14 mouse cellular contexts compared by ENCODE assay signal in genomic region chr9:58051937-58052336, GRCm38 (mm10). TPM values are rescaled to one million over a fixed set of nuclear protein-coding genes. Genes with fewer than 3 reads are reported as not detected.
DNase-seq lines count a peak whose midpoint lies in the region; ATAC-seq and TF ChIP-seq lines count a peak whose summit lies in the region.
"Had no signal": no experiment of that assay in that cellular context is flagged by ENCODE, and none has a peak within 500 bp of the region (broad histone marks: within the 10 kb centered on the region; RNA-seq: fewer than 3 reads in every experiment).

No protein-coding gene starts in this region.

- no peak overlapping the region for H3K4me3 ChIP-seq in forebrain, embryonic 10.5 days
- no peak overlapping the region for H3K4me3 ChIP-seq in forebrain, embryonic 11.5 days (ENCODE audit: low read depth, low read length)
- H3K4me3 ChIP-seq in lung, postnatal 0 days (ENCODE audit: low read depth, low read length): no peak overlapping the region
- no peak overlapping the region for H3K4me3 ChIP-seq in forebrain, embryonic 13.5 days
- no peak overlapping the region for H3K4me3 ChIP-seq in midbrain, postnatal 0 days (ENCODE audit: low read depth, low read length)
- H3K4me3 ChIP-seq: myocyte had no signal

- H3K27ac ChIP-seq in forebrain, embryonic 10.5 days: peak overlapping the region; percentile 62
- H3K27ac ChIP-seq in forebrain, embryonic 11.5 days (ENCODE audit: low read depth, low read length): no peak overlapping the region
- H3K27ac ChIP-seq in lung, postnatal 0 days (ENCODE audit: low read length): no peak overlapping the region
- peak overlapping the region; percentile 76 for H3K27ac ChIP-seq in forebrain, embryonic 13.5 days
- no peak overlapping the region for H3K27ac ChIP-seq in midbrain, postnatal 0 days (ENCODE audit: low read depth, low read length)

- no peak overlapping the region for H3K9ac ChIP-seq in forebrain, embryonic 11.5 days (ENCODE audit: low read length)
- H3K9ac ChIP-seq in lung, postnatal 0 days (replicated peaks; ENCODE audit: low read depth): no peak overlapping the region
- H3K9ac ChIP-seq in forebrain, embryonic 13.5 days: peak overlapping the region; percentile 16
- H3K9ac ChIP-seq in midbrain, postnatal 0 days (replicated peaks; ENCODE audit: low read length, poor library complexity, severe bottlenecking): no peak overlapping the region

- no peak for ATAC-seq in forebrain, embryonic 11.5 days (replicated peaks; ENCODE audit: low FRiP score)
- no peak for ATAC-seq in lung, postnatal 0 days
- no peak for ATAC-seq in forebrain, embryonic 13.5 days
- ATAC-seq in midbrain, postnatal 0 days (ENCODE audit: low FRiP score): no peak

- no peak overlapping the region for H3K4me2 ChIP-seq in forebrain, embryonic 11.5 days (ENCODE audit: low read depth, low read length, severe bottlenecking)
- no peak overlapping the region for H3K4me2 ChIP-seq in lung, postnatal 0 days (replicated peaks; ENCODE audit: low read depth, low read length)
- no peak overlapping the region for H3K4me2 ChIP-seq in forebrain, embryonic 13.5 days
- no peak overlapping the region for H3K4me2 ChIP-seq in midbrain, postnatal 0 days (ENCODE audit: low read depth, low read length, poor library complexity, severe bottlenecking)

- TF ChIP-seq EP300 in lung, postnatal 0 days (IDR thresholded peaks at IDR 0.05): no peak

- no peaks in the 10 kb centered on the region for H3K9me3 ChIP-seq in forebrain, embryonic 10.5 days
- H3K9me3 ChIP-seq in forebrain, embryonic 11.5 days (ENCODE audit: control insufficient read depth, low read length): no peaks in the 10 kb centered on the region
- no peaks in the 10 kb centered on the region for H3K9me3 ChIP-seq in lung, postnatal 0 days (ENCODE audit: low read length)
- H3K9me3 ChIP-seq in forebrain, embryonic 13.5 days (replicated peaks): no peaks in the 10 kb centered on the region
- no peaks in the 10 kb centered on the region for H3K9me3 ChIP-seq in midbrain, postnatal 0 days (ENCODE audit: low read length)

- H3K27me3 ChIP-seq in forebrain, embryonic 10.5 days (ENCODE audit: poor library complexity, severe bottlenecking): peaks cover 77% of the 10 kb centered on the region
- H3K27me3 ChIP-seq in forebrain, embryonic 11.5 days (ENCODE audit: control insufficient read depth, insufficient read depth, low read length): peaks cover 9% of the 10 kb centered on the region; the same call in 1 of the 2 replicates
- no peaks in the 10 kb centered on the region for H3K27me3 ChIP-seq in lung, postnatal 0 days (replicated peaks; ENCODE audit: insufficient read depth, low read length)
- no peaks in the 10 kb centered on the region for H3K27me3 ChIP-seq in forebrain, embryonic 13.5 days
- no peaks in the 10 kb centered on the region for H3K27me3 ChIP-seq in midbrain, postnatal 0 days (ENCODE audit: insufficient read depth, low read length)

- H3K4me1 ChIP-seq in forebrain, embryonic 10.5 days: peaks cover 90% of the 10 kb centered on the region
- peaks cover 44% of the 10 kb centered on the region for H3K4me1 ChIP-seq in forebrain, embryonic 11.5 days (replicated peaks; ENCODE audit: control insufficient read depth, insufficient read depth, low read length)
- H3K4me1 ChIP-seq in lung, postnatal 0 days (ENCODE audit: insufficient read depth, low read depth, low read length): 0 out of 2 replicates have a peak, but pooled peaks cover 3% of the 10 kb centered on the region
- H3K4me1 ChIP-seq in forebrain, embryonic 13.5 days: peaks cover 92% of the 10 kb centered on the region
- H3K4me1 ChIP-seq in midbrain, postnatal 0 days (ENCODE audit: insufficient read depth, low read length): peaks cover 22% of the 10 kb centered on the region

- TF ChIP-seq CTCF in lung, postnatal 0 days (IDR thresholded peaks at IDR 0.05): peak; percentile 38; the same call in 1 of the 2 replicates
- TF ChIP-seq CTCF in midbrain, postnatal 0 days (IDR thresholded peaks at IDR 0.05): peak; percentile 76

- no peaks in the 10 kb centered on the region for H3K36me3 ChIP-seq in forebrain, embryonic 10.5 days (replicated peaks)
- H3K36me3 ChIP-seq in forebrain, embryonic 11.5 days (ENCODE audit: control insufficient read depth, insufficient read depth, low read length): no peaks in the 10 kb centered on the region
- no peaks in the 10 kb centered on the region for H3K36me3 ChIP-seq in lung, postnatal 0 days (ENCODE audit: insufficient read depth, low read length)
- H3K36me3 ChIP-seq in forebrain, embryonic 13.5 days (ENCODE audit: poor library complexity, severe bottlenecking): no peaks in the 10 kb centered on the region
- H3K36me3 ChIP-seq in midbrain, postnatal 0 days (ENCODE audit: insufficient read depth, low read length): no peaks in the 10 kb centered on the region

- WGBS in forebrain, embryonic 10.5 days: 24% methylated on average over 5 of the region's 5 CpGs
- WGBS in forebrain, embryonic 11.5 days: 23% methylated on average over 5 of the region's 5 CpGs
- 25% methylated on average over 5 of the region's 5 CpGs for WGBS in lung, postnatal 0 days
- 32% methylated on average over 5 of the region's 5 CpGs for WGBS in forebrain, embryonic 13.5 days
- 38% methylated on average over 5 of the region's 5 CpGs for WGBS in midbrain, postnatal 0 days

- DNase-seq in forebrain, embryonic 10.5 days (ENCODE audit: extremely low spot score, low spot score): no peak
- DNase-seq in forebrain, embryonic 11.5 days (ENCODE audit: low spot score): no peak
- DNase-seq in lung, postnatal 0 days (ENCODE audit: low spot score): no peak
- DNase-seq in lung, postnatal 10 days: no peak
- peak; percentile 57 for DNase-seq in midbrain, postnatal 0 days (ENCODE audit: low spot score)
- no peak for DNase-seq in frontal cortex, postnatal 14 days (ENCODE audit: low spot score in 2 of 2)
- no peak for DNase-seq in right cerebral cortex, postnatal 4 days
- DNase-seq: heart, adult 11 months; kidney, postnatal 10 days; lung, postnatal 36 days; thymus, postnatal 25 days had no signal

RNA-seq across cellular contexts. Expression of gene Stra6, which starts 11.7 kb away (rescaled TPM):
- polyA plus RNA-seq in forebrain, embryonic 10.5 days (2016; fragmentation: Nextera tagmentation; extraction: Ambion mirVana): 33.0 and 37.1 TPM in 2 replicates
- 18.0 and 21.8 TPM in 2 replicates for polyA plus RNA-seq in forebrain, embryonic 11.5 days (2014; fragmentation: Nextera tagmentation; extraction: Ambion mirVana)
- 0.32 and 0.41 TPM in 2 replicates for polyA plus RNA-seq in lung, postnatal 0 days (2015; fragmentation: Nextera tagmentation; extraction: Ambion mirVana)
- polyA plus RNA-seq in forebrain, embryonic 13.5 days (2015; fragmentation: Nextera tagmentation; extraction: Ambion mirVana): 7.1 and 7.7 TPM in 2 replicates
- total RNA-seq in midbrain, postnatal 0 days (2014; rRNA removed): 19.6 and 20.8 TPM in 2 replicates
- 8.8 and 9.2 TPM in 2 replicates for polyA plus RNA-seq in midbrain, postnatal 0 days (2015; fragmentation: Nextera tagmentation; extraction: Ambion mirVana)
- total RNA-seq: liver, adult 2 months had no signal
- polyA plus RNA-seq: liver, adult 2 months had no signal

RNA-seq across cellular contexts. Expression of gene Cyp11a1, which starts 45.7 kb away (rescaled TPM):
- not detected in 2 replicates for polyA plus RNA-seq in forebrain, embryonic 10.5 days (2016; fragmentation: Nextera tagmentation; extraction: Ambion mirVana)
- not detected in 2 replicates for polyA plus RNA-seq in forebrain, embryonic 11.5 days (2014; fragmentation: Nextera tagmentation; extraction: Ambion mirVana)
- 1.2 and 1.3 TPM in 2 replicates for polyA plus RNA-seq in lung, postnatal 0 days (2015; fragmentation: Nextera tagmentation; extraction: Ambion mirVana)
- polyA plus RNA-seq in forebrain, embryonic 13.5 days (2015; fragmentation: Nextera tagmentation; extraction: Ambion mirVana): 0.23 and 0.65 TPM in 2 replicates
- 0.22 and 1.3 TPM in 2 replicates for total RNA-seq in midbrain, postnatal 0 days (2014; rRNA removed)
- 1.3 and 1.5 TPM in 2 replicates for polyA plus RNA-seq in midbrain, postnatal 0 days (2015; fragmentation: Nextera tagmentation; extraction: Ambion mirVana)
- total RNA-seq: liver, adult 2 months had no signal
- polyA plus RNA-seq: liver, adult 2 months had no signal

Comparison
In these comparisons a context has a peak if more than half of its experiments do, and no peak if none do; other contexts are left out.
1. H3K27ac ChIP-seq: peak in forebrain, embryonic 10.5 days (single experiment) and forebrain, embryonic 13.5 days (single experiment); none in forebrain, embryonic 11.5 days (single experiment), lung, postnatal 0 days (single experiment) and midbrain, postnatal 0 days (single experiment).